Mouse (Mus musculus) MEL (cell line): ENCODE measurements around the gene Slc7a9. TPM values are rescaled to one million over a fixed set of nuclear protein-coding genes. Genes with fewer than 3 reads are reported as not detected.

Experiments
- DNase-seq: peaks from one replicate; pipeline ENCODE4 v3.0.0; 2011; ENCODE audit warnings: low read depth, low spot score
- H3K27ac ChIP-seq: 2 replicates; pipeline ENCODE4 v1.5.1; 2012; ENCODE audit warnings: low read depth, mild to moderate bottlenecking, control low read depth, low read length, moderate library complexity; ENCODE audit not compliant: control insufficient read depth
- H3K27me3 ChIP-seq, 2 experiments: fragments of 150-350 bp in 1 of 2; sonication (generic) in 1 of 2; 2 replicates each; pipeline ENCODE4 v1.6.1; 2012; ENCODE audit warnings: low read length in 2 of 2, mild to moderate bottlenecking in 2 of 2, improper control_type of control experiment in 1 of 2, moderate library complexity in 1 of 2; ENCODE audit not compliant: insufficient read depth in 2 of 2, control insufficient read depth in 1 of 2
- H3K36me3 ChIP-seq, 2 experiments: 2 replicates each; pipeline ENCODE4 v1.6.1; 2012 to 2014; ENCODE audit warnings: low read length in 2 of 2, improper control_type of control experiment in 1 of 2, inconsistent platforms in 1 of 2, mild to moderate bottlenecking in 1 of 2; ENCODE audit not compliant: insufficient read depth in 2 of 2, control insufficient read depth in 1 of 2
- H3K4me1 ChIP-seq, 2 experiments: fragments of 150-350 bp in 1 of 2; sonication (generic) in 1 of 2; 2 replicates each; pipeline ENCODE4 v1.6.1; 2012; ENCODE audit warnings: low read length in 2 of 2, improper control_type of control experiment in 1 of 2, mild to moderate bottlenecking in 1 of 2; ENCODE audit not compliant: insufficient read depth in 2 of 2, control insufficient read depth in 1 of 2
- H3K4me3 ChIP-seq, 2 experiments: fragments of 150-350 bp in 1 of 2; sonication (generic) in 1 of 2; 2 replicates each; pipeline ENCODE4 v1.5.1; 2012; ENCODE audit warnings: low read depth in 2 of 2, low read length in 2 of 2, mild to moderate bottlenecking in 2 of 2, moderate library complexity in 2 of 2, control low read depth in 1 of 2, improper control_type of control experiment in 1 of 2; ENCODE audit not compliant: control insufficient read depth in 1 of 2, insufficient read depth in 1 of 2
- H3K79me2 ChIP-seq: 2 replicates; pipeline ENCODE4 v1.6.1; 2012; ENCODE audit warnings: mild to moderate bottlenecking, low read length, moderate library complexity; ENCODE audit not compliant: control insufficient read depth, poor library complexity, insufficient read depth
- H3K9ac ChIP-seq: 2 replicates; pipeline ENCODE4 v1.6.1; 2012; ENCODE audit warnings: low read depth, mild to moderate bottlenecking, control low read depth, low read length, moderate library complexity; ENCODE audit not compliant: control insufficient read depth, poor library complexity, severe bottlenecking
- H3K9me3 ChIP-seq: fragments of 150-350 bp; sonication (generic); replicated peaks from 2 replicates; pipeline ENCODE4 v1.6.1; 2012; ENCODE audit warnings: mild to moderate bottlenecking, low read length, improper control_type of control experiment, moderate library complexity; ENCODE audit not compliant: insufficient read depth
- CHD2 ChIP-seq: IDR thresholded peaks from 2 replicates; pipeline ENCODE4 v1.6.1; 2011; ENCODE audit warnings: low read length, improper control_type of control experiment
- E2F4 ChIP-seq: IDR thresholded peaks from 2 replicates; pipeline ENCODE4 v1.6.1; 2011; ENCODE audit warnings: low read depth, low read length, improper control_type of control experiment, borderline replicate concordance
- ETS1 ChIP-seq: IDR thresholded peaks from 2 replicates; pipeline ENCODE4 v1.6.1; 2012; ENCODE audit warnings: low read depth, mild to moderate bottlenecking, inconsistent platforms, low read length, improper control_type of control experiment, moderate library complexity
- GABPA ChIP-seq: IDR thresholded peaks from 2 replicates; pipeline ENCODE4 v1.6.1; 2012; ENCODE audit warnings: low read depth, mild to moderate bottlenecking, inconsistent platforms, low read length, improper control_type of control experiment, moderate library complexity
- JUND ChIP-seq: IDR thresholded peaks from 2 replicates; pipeline ENCODE4 v1.6.1; 2011; ENCODE audit warnings: low read depth, mild to moderate bottlenecking, improper control_type of control experiment, low read length
- MAX ChIP-seq: IDR thresholded peaks from 2 replicates; pipeline ENCODE4 v1.6.1; 2011; ENCODE audit warnings: low read length, improper control_type of control experiment
- MEF2A ChIP-seq: IDR thresholded peaks from 2 replicates; pipeline ENCODE4 v1.6.1; 2014; ENCODE audit warnings: low read depth, mild to moderate bottlenecking, inconsistent platforms, low read length, improper control_type of control experiment; ENCODE audit not compliant: poor library complexity, insufficient replicate concordance, severe bottlenecking; ENCODE audit errors: extremely low read depth
- MXI1 ChIP-seq: IDR thresholded peaks from 2 replicates; pipeline ENCODE4 v1.6.1; 2011; ENCODE audit warnings: mild to moderate bottlenecking, low read depth, low read length, improper control_type of control experiment
- MYC ChIP-seq: IDR thresholded peaks from 2 replicates; pipeline ENCODE4 v1.6.1; 2011; ENCODE audit warnings: low read depth, mild to moderate bottlenecking, low read length, improper control_type of control experiment, moderate library complexity
- NELFE ChIP-seq: IDR thresholded peaks from 2 replicates; pipeline ENCODE4 v1.6.1; 2011; ENCODE audit warnings: low read depth, low read length, improper control_type of control experiment
- NRF1 ChIP-seq: IDR thresholded peaks from 2 replicates; pipeline ENCODE4 v1.6.1; 2014; ENCODE audit warnings: low read depth, mild to moderate bottlenecking, inconsistent platforms, low read length, improper control_type of control experiment, moderate library complexity; ENCODE audit not compliant: poor library complexity, insufficient read depth, severe bottlenecking
- POLR2A ChIP-seq, 2 experiments: IDR thresholded peaks; 2 replicates each; pipeline ENCODE4 v1.6.1; 2011 to 2012; ENCODE audit warnings: low read length in 2 of 2, mild to moderate bottlenecking in 2 of 2, control low read depth in 1 of 2, improper control_type of control experiment in 1 of 2, low read depth in 1 of 2, moderate library complexity in 1 of 2; ENCODE audit not compliant: control insufficient read depth in 1 of 2, insufficient read depth in 1 of 2, poor library complexity in 1 of 2
- RAD21 ChIP-seq: IDR thresholded peaks from 2 replicates; pipeline ENCODE4 v1.6.1; 2011; ENCODE audit warnings: mild to moderate bottlenecking, low read depth, low read length, improper control_type of control experiment
- SIN3A ChIP-seq: IDR thresholded peaks from 2 replicates; pipeline ENCODE4 v1.6.1; 2012; ENCODE audit warnings: low read length, improper control_type of control experiment, inconsistent platforms
- TAL1 ChIP-seq: IDR thresholded peaks from 2 replicates; pipeline ENCODE4 v1.6.1; 2012; ENCODE audit warnings: mild to moderate bottlenecking, inconsistent platforms, low read length, moderate library complexity, mixed read lengths
- TBP ChIP-seq: IDR thresholded peaks from 2 replicates; pipeline ENCODE4 v1.8.0; 2011; ENCODE audit warnings: low read depth, low read length, improper control_type of control experiment
- TCF12 ChIP-seq: IDR thresholded peaks from 2 replicates; pipeline ENCODE4 v1.6.1; 2014; ENCODE audit warnings: low read depth, mild to moderate bottlenecking, inconsistent platforms, low read length, improper control_type of control experiment, moderate library complexity
- USF1 ChIP-seq: IDR thresholded peaks from 2 replicates; pipeline ENCODE4 v1.6.1; 2014; ENCODE audit warnings: low read depth, mild to moderate bottlenecking, inconsistent platforms, low read length, improper control_type of control experiment, moderate library complexity
- USF2 ChIP-seq, 2 experiments: IDR thresholded peaks; 2 replicates each; pipeline ENCODE4 v1.6.1; 2011 to 2012; ENCODE audit warnings: improper control_type of control experiment in 2 of 2, low read length in 2 of 2, borderline replicate concordance in 1 of 2, inconsistent platforms in 1 of 2, low read depth in 1 of 2, mild to moderate bottlenecking in 1 of 2; ENCODE audit not compliant: insufficient read depth in 1 of 2
- ZC3H11A ChIP-seq: IDR thresholded peaks from 2 replicates; pipeline ENCODE4 v1.6.1; 2012; ENCODE audit warnings: low read depth, mild to moderate bottlenecking, inconsistent platforms, low read length, improper control_type of control experiment
- ZMIZ1 ChIP-seq: IDR thresholded peaks from 2 replicates; pipeline ENCODE4 v1.6.1; 2012; ENCODE audit warnings: low read depth, mild to moderate bottlenecking, inconsistent platforms, low read length, improper control_type of control experiment, moderate library complexity
- ZNF384 ChIP-seq: IDR thresholded peaks from 2 replicates; pipeline ENCODE4 v1.6.1; 2012; ENCODE audit warnings: low read depth, mild to moderate bottlenecking, inconsistent platforms, low read length, improper control_type of control experiment
- polyA plus RNA-seq, 2 experiments: library from polyadenylated mRNA; stranded (reverse) in 1 of 2; unstranded in 1 of 2; fragments of >175 nt in 1 of 2; fragments of >200 nt in 1 of 2; gene quantifications; 2 replicates each; pipeline versions ENCODE4 v1.2.1 to v1.2.4; 2012; ENCODE audit warnings: low replicate concordance in 2 of 2, low read depth in 1 of 2; ENCODE audit not compliant: insufficient read length in 2 of 2, insufficient read depth in 1 of 2, missing spikeins in 1 of 2
- total RNA-seq: library from RNA; depleted of rRNA; stranded (reverse); fragments of 300-350 nt; gene quantifications from 2 replicates; pipeline ENCODE4 v1.2.3, GENCODE M21; 2012

Gene Slc7a9
- total and polyA plus RNA-seq, 3 experiments: not detected

DNA sequence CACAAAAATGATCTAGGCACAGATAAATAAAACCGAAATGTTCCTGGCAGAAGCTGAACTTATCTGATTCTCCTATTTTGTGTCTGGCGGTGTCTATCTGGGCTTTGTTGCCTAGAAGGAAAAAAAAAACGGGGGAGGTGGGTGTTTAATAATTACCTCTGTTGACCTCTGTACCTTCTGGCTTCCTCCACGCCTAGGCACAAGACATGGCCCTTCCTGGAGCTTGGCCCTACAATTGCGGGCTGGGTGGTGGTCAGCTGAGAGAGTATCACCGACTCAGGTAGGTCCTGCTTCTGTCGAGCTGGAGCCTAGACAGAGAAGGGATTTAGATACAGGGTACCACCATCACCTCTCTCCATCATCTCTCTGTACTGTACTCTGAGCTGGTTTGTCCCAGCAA lies 271 bp downstream of the Slc7a9 start:
- DNase-seq: no peak
- no peak for TF ChIP-seq MEF2A
- TF ChIP-seq USF1: no peak
- no peak for TF ChIP-seq MAX
- TF ChIP-seq ZNF384: no peak
- TF ChIP-seq JUND: no peak
- no peak for TF ChIP-seq USF2 (IDR thresholded peaks at IDR 0.05; ENCODE audit: borderline replicate concordance in 1 of 2, insufficient read depth in 1 of 2, low read depth in 1 of 2, low read length in 2 of 2)
- no peak for TF ChIP-seq GABPA
- TF ChIP-seq TBP: no peak
- no peak for TF ChIP-seq E2F4
- no peak overlapping the region for H3K9ac ChIP-seq
- H3K9me3 ChIP-seq: no peaks in the 10 kb centered on the region
- H3K27ac ChIP-seq: no peak overlapping the region
- H3K79me2 ChIP-seq: no peaks in the 10 kb centered on the region
- peaks cover under 1 to 5% of the 10 kb centered on the region in 2 experiments; a peak in 3 of 4 replicates for H3K27me3 ChIP-seq
- no peaks in the 10 kb centered on the region for H3K4me1 ChIP-seq
- no peak overlapping the region for H3K4me3 ChIP-seq
- H3K36me3 ChIP-seq: no peaks in the 10 kb centered on the region

DNA sequence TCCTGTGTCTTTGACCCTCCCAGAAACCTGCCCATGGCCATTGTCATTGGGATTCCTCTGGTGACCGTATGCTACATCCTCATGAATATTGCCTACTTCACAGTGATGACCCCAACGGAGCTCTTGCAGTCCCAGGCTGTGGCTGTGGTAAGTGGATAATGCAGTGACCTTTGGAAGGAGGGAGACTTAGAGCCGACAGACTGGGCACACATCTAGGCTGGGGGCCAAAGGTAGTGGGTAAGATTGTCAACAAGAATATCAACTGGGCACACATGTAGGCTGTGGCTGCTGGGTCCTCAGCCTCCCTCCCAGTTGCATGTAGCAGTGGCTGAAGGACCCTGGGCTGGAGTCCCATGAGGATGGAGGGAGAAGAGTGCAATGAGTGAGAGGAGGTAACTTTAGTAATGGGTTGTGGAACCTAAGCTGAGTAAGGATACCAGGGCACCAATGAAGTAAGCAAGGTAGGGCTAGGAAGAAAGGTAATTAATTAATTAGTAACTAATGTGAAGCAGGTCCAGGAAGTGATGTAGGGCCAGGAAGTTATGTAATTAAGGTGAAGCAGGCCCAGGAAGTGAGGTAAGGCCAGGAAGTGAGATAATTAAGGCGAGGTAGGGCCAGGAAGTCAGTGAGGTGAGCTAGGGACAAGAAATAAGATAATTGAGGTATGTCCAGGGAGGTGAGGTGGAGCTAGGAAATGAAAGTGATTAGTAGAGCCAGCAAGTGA lies 7.7 kb downstream of the Slc7a9 start:
- Histone ChIP-seq H3K9me3 (no peaks in the 10 kb centered on the region), H3K4me3 (no peak overlapping the region), H3K4me1 (no peaks in the 10 kb centered on the region), H3K79me2 (no peaks in the 10 kb centered on the region), H3K9ac (no peak overlapping the region), H3K36me3 (no peaks in the 10 kb centered on the region), H3K27me3 (no peaks in the 10 kb centered on the region; a peak in 2 of 4 replicates), H3K27ac (no peak overlapping the region)
- no peak for TF ChIP-seq RAD21
- TF ChIP-seq ETS1: no peak
- no peak for TF ChIP-seq MXI1
- no peak for TF ChIP-seq POLR2A (IDR thresholded peaks at IDR 0.05; ENCODE audit: control insufficient read depth in 1 of 2, insufficient read depth in 1 of 2, low read depth in 1 of 2, low read length in 2 of 2, poor library complexity in 1 of 2)
- no peak for TF ChIP-seq E2F4
- no peak for TF ChIP-seq NELFE
- TF ChIP-seq ZMIZ1: no peak
- TF ChIP-seq MYC: no peak
- no peak for TF ChIP-seq TCF12
- no peak for TF ChIP-seq ZC3H11A
- TF ChIP-seq USF2 (IDR thresholded peaks at IDR 0.05; ENCODE audit: borderline replicate concordance in 1 of 2, insufficient read depth in 1 of 2, low read depth in 1 of 2, low read length in 2 of 2): no peak
- TF ChIP-seq CHD2: no peak
- TF ChIP-seq TBP: no peak
- TF ChIP-seq NRF1: no peak
- TF ChIP-seq SIN3A: no peak
- no peak for TF ChIP-seq MEF2A
- TF ChIP-seq JUND: no peak
- TF ChIP-seq TAL1: no peak
- no peak for DNase-seq
